Mouse (Mus musculus): ENCODE data around the gene Erc2. TPM values are rescaled to one million over a fixed set of nuclear protein-coding genes. Genes with fewer than 3 reads are reported as not detected.

Erc2 gene
- total and polyA plus RNA-seq, 3 experiments: not detected

- H3K9me3 ChIP-seq (replicated peaks; ENCODE audit: low read length): peaks cover 41% of the 10 kb centered on the region
- TF ChIP-seq NRF1 (IDR thresholded peaks at IDR 0.05; ENCODE audit: low read depth, low read length) (no peak), USF1 (IDR thresholded peaks at IDR 0.05; ENCODE audit: low read depth, low read length) (no peak)
- no peak overlapping the region for H3K4me3 ChIP-seq (replicated peaks in 1 of 3; ENCODE audit: low read depth in 2 of 3, low read length in 2 of 3, poor library complexity in 1 of 3)
- H3K27ac ChIP-seq (ENCODE audit: insufficient read depth, low read depth): no peak overlapping the region
- in situ Hi-C loops (cut with MboI; ENCODE audit: low pct_ligation_motif_present, low pct_unique_long_range_greater_than_20kb, low sequenced_read_pairs): no loop called here
- dilution Hi-C loops (cut with MboI; ENCODE audit: extremely low pct_ligation_motif_present, extremely low pct_unique_long_range_greater_than_20kb, low sequenced_read_pairs): no loop called here
- no peaks in the 10 kb centered on the region for H3K36me3 ChIP-seq (replicated peaks in 1 of 2; ENCODE audit: control insufficient read depth in 1 of 2, insufficient read depth in 1 of 2, low read length in 1 of 2)
- no peak overlapping the region for H3K9ac ChIP-seq (ENCODE audit: insufficient read depth, low read depth)
- H3K4me2 ChIP-seq (ENCODE audit: insufficient read depth, low read depth, poor library complexity, severe bottlenecking): no peak overlapping the region
- no peaks in the 10 kb centered on the region for H3K4me1 ChIP-seq (ENCODE audit: control insufficient read depth in 1 of 2, insufficient read depth in 2 of 2)
- H3K79me2 ChIP-seq (replicated peaks; ENCODE audit: control insufficient read depth, extremely low read depth, insufficient read depth, poor library complexity, severe bottlenecking): no peaks in the 10 kb centered on the region
- no peaks in the 10 kb centered on the region for H3K27me3 ChIP-seq (replicated peaks)
- no peak for DNase-seq (ENCODE audit: extremely low read depth)
Observed at GRCm38 (mm10) chr14:28173736-28174135, 551.5 kb downstream of the Erc2 start.

GRCm38 (mm10) chr14:28181070-28181825 is 559.0 kb downstream of the Erc2 start:
- no peak overlapping the region for H3K27ac ChIP-seq (ENCODE audit: insufficient read depth, low read depth)
- no peaks in the 10 kb centered on the region for H3K36me3 ChIP-seq (replicated peaks in 1 of 2; ENCODE audit: control insufficient read depth in 1 of 2, insufficient read depth in 1 of 2, low read length in 1 of 2)
- no peaks in the 10 kb centered on the region for H3K79me2 ChIP-seq (replicated peaks; ENCODE audit: control insufficient read depth, extremely low read depth, insufficient read depth, poor library complexity, severe bottlenecking)
- peaks cover 32% of the 10 kb centered on the region for H3K9me3 ChIP-seq (replicated peaks; ENCODE audit: low read length)
- H3K4me2 ChIP-seq (ENCODE audit: insufficient read depth, low read depth, poor library complexity, severe bottlenecking): no peak overlapping the region
- H3K27me3 ChIP-seq (replicated peaks): no peaks in the 10 kb centered on the region
- no peak overlapping the region for H3K9ac ChIP-seq (ENCODE audit: insufficient read depth, low read depth)
- H3K4me3 ChIP-seq (replicated peaks in 1 of 3; ENCODE audit: low read depth in 2 of 3, low read length in 2 of 3, poor library complexity in 1 of 3): no peak overlapping the region
- H3K4me1 ChIP-seq (ENCODE audit: control insufficient read depth in 1 of 2, insufficient read depth in 2 of 2): no peaks in the 10 kb centered on the region
- dilution Hi-C loops (cut with MboI; ENCODE audit: extremely low pct_ligation_motif_present, extremely low pct_unique_long_range_greater_than_20kb, low sequenced_read_pairs): no loop called here
- no peak for TF ChIP-seq SMC3 (IDR thresholded peaks at IDR 0.05; ENCODE audit: low read depth, low read length)
- no peak for TF ChIP-seq USF2 (conservative IDR thresholded peaks at IDR 0.05; ENCODE audit: low read depth, low read length)
- no peak for TF ChIP-seq ETS1 (conservative IDR thresholded peaks at IDR 0.05; ENCODE audit: low read depth, low read length)
- no peak for TF ChIP-seq RAD21 (IDR thresholded peaks at IDR 0.05; ENCODE audit: low read depth, low read length)
- TF ChIP-seq SIN3A (IDR thresholded peaks at IDR 0.05; ENCODE audit: low read length): no peak
- no peak for TF ChIP-seq CTCF (conservative IDR thresholded peaks at IDR 0.05 in 1 of 2, IDR thresholded peaks at IDR 0.05 in 1 of 2; ENCODE audit: low read depth in 2 of 2, low read length in 2 of 2)
- TF ChIP-seq ELF1 (IDR thresholded peaks at IDR 0.05; ENCODE audit: low read depth, low read length): no peak
- no peak for TF ChIP-seq JUND (conservative IDR thresholded peaks at IDR 0.05; ENCODE audit: low read depth, low read length)
- TF ChIP-seq ZNF384 (IDR thresholded peaks at IDR 0.05; ENCODE audit: low read depth, low read length): no peak
- TF ChIP-seq NRF1 (IDR thresholded peaks at IDR 0.05; ENCODE audit: low read depth, low read length): no peak
- no peak for TF ChIP-seq JUN (IDR thresholded peaks at IDR 0.05; ENCODE audit: insufficient read depth, low read depth, low read length)
- TF ChIP-seq RCOR1 (conservative IDR thresholded peaks at IDR 0.05; ENCODE audit: low read depth, low read length): no peak
- no peak for TF ChIP-seq TCF12 (IDR thresholded peaks at IDR 0.05; ENCODE audit: low read depth, low read length)
- no peak for TF ChIP-seq PAX5 (IDR thresholded peaks at IDR 0.05; ENCODE audit: low read length)
- no peak for TF ChIP-seq KAT2A (IDR thresholded peaks at IDR 0.05; ENCODE audit: insufficient replicate concordance, low read length)
- TF ChIP-seq MEF2A (IDR thresholded peaks at IDR 0.05; ENCODE audit: borderline replicate concordance, low read depth, low read length): no peak
- no peak for TF ChIP-seq EP300 (IDR thresholded peaks at IDR 0.05; ENCODE audit: low read length)
- in situ Hi-C loops (cut with MboI; ENCODE audit: low pct_ligation_motif_present, low pct_unique_long_range_greater_than_20kb, low sequenced_read_pairs): no loop called here
- DNase-seq (ENCODE audit: extremely low read depth): no peak

Data from CH12.LX (cell line).